Mouse (Mus musculus) embryonic fibroblast, embryonic 13.5 days (primary cell): ENCODE data around the gene Phactr2.

Source experiments
- CTCF ChIP-seq: IDR thresholded peaks from 2 replicates; pipeline ENCODE4 v1.5.1; 2011; ENCODE audit warnings: mild to moderate bottlenecking, control low read depth, low read length, moderate library complexity, borderline replicate concordance; ENCODE audit not compliant: insufficient read depth
- POLR2A ChIP-seq: IDR thresholded peaks from 2 replicates; pipeline ENCODE4 v1.6.1; 2011; ENCODE audit warnings: low read depth, mild to moderate bottlenecking, control low read depth, low read length, moderate library complexity

GRCm38 (mm10) chr10:13294886-13295285, 179.3 kb downstream of the Phactr2 start:
- TF ChIP-seq POLR2A, result no peak
- no peak for TF ChIP-seq CTCF
